Comparison of ENCODE assay signal across 12 mouse cellular contexts in the genomic region with DNA sequence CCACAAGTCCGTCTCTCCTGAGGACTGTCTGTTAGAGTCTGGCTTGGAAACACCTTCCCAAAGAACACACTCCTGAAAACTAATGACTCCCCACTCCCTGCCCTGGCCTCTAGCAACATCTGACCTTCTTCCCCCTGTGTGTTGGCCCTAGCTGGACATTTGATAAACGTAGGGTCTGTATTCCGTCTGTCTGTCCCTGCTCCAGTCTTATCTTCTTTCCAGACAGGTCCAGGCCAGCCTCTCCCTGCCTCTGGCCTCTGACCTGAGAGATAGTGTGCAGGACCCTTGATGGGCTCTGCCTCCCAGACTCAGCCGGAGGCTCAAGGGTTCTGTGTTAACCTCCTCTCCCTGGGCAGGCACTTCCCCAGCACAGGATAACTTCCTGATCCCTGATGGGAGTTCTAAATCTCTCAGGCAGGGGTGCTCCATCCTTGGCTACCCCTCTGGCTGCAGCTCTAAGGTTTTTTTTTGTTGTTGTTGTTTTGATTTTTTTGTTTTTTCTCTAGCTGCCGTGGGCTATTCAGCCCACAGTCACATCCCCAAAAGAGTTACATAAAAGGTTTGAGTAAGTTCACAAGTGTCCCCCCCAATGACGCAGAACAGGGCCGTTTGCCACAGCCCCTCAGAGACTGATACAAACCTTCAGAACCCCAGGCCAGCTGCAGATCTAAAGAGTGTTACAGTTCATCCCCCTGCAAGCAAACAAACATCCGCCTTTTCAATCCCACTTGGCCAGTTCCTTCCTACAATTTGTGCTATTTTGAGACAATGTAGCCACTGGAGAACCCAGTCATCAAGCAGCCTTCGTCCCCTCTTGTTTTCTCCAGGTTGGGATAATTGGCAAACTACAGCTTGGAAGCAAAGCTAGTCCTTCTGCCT. TPM values are rescaled to one million over a fixed set of nuclear protein-coding genes. Genes with fewer than 3 reads are reported as not detected.
DNase-seq lines count a peak whose midpoint lies in the region; ATAC-seq and TF ChIP-seq lines count a peak whose summit lies in the region.
"Had no signal": no experiment of that assay in that cellular context is flagged by ENCODE, and none has a peak within 500 bp of the region (broad histone marks: within the 10 kb centered on the region; RNA-seq: fewer than 3 reads in every experiment).

No protein-coding gene starts in this region.

- H3K4me3 ChIP-seq in layer of hippocampus, adult 2 months, result no peak overlapping the region
- no peak overlapping the region for H3K4me3 ChIP-seq in cortical plate, adult 2 months (ENCODE audit: insufficient read depth, low read length)
- H3K4me3 ChIP-seq in embryonic facial prominence, embryonic 14.5 days (ENCODE audit: low read depth, low read length), result no peak overlapping the region
- H3K4me3 ChIP-seq in intestine, embryonic 16.5 days (ENCODE audit: low read length), result no peak overlapping the region

- WGBS in embryonic facial prominence, embryonic 14.5 days, result 55% methylated on average over 9 of the region's 9 CpGs
- 35% methylated on average over 9 of the region's 9 CpGs for WGBS in intestine, embryonic 16.5 days

- H3K27me3 ChIP-seq in embryonic facial prominence, embryonic 14.5 days (replicated peaks; ENCODE audit: control insufficient read depth, insufficient read depth, low read length), result no peaks in the 10 kb centered on the region
- no peaks in the 10 kb centered on the region for H3K27me3 ChIP-seq in intestine, embryonic 16.5 days (replicated peaks; ENCODE audit: control insufficient read depth, insufficient read depth, low read length)

- no peak for ATAC-seq in embryonic facial prominence, embryonic 14.5 days (ENCODE audit: low read depth)
- no peak for ATAC-seq in intestine, embryonic 16.5 days
- no peak for ATAC-seq in erythroid progenitor cell, adult 5-6 weeks (replicated peaks; ENCODE audit: low FRiP score, poor library complexity, severe bottlenecking)

- TF ChIP-seq CTCF in layer of hippocampus, adult 2 months (conservative IDR thresholded peaks at IDR 0.05), result no peak
- TF ChIP-seq CTCF in cortical plate, adult 2 months (IDR thresholded peaks at IDR 0.05; ENCODE audit: extremely low read depth, insufficient read depth, low read length), result no peak

- no peak overlapping the region for H3K4me2 ChIP-seq in embryonic facial prominence, embryonic 14.5 days (ENCODE audit: low read depth, low read length)
- H3K4me2 ChIP-seq in intestine, embryonic 16.5 days (ENCODE audit: low read depth, low read length), result no peak overlapping the region

- H3K9ac ChIP-seq in embryonic facial prominence, embryonic 14.5 days (ENCODE audit: low read depth, low read length), result no peak overlapping the region
- no peak overlapping the region for H3K9ac ChIP-seq in intestine, embryonic 16.5 days (ENCODE audit: low read depth, low read length)

- peaks cover 10% of the 10 kb centered on the region for H3K4me1 ChIP-seq in cortical plate, adult 2 months (ENCODE audit: control insufficient read depth, insufficient read depth, low read length)
- peaks cover 10% of the 10 kb centered on the region for H3K4me1 ChIP-seq in embryonic facial prominence, embryonic 14.5 days (ENCODE audit: control insufficient read depth, insufficient read depth, low read length)
- peaks cover 14% of the 10 kb centered on the region for H3K4me1 ChIP-seq in intestine, embryonic 16.5 days (ENCODE audit: control insufficient read depth, insufficient read depth, low read length)

- H3K27ac ChIP-seq in layer of hippocampus, adult 2 months, result peak overlapping the region; percentile 69
- peak overlapping the region; percentile 56; the same call in 1 of the 2 replicates for H3K27ac ChIP-seq in cortical plate, adult 2 months (ENCODE audit: insufficient read depth, low read length)
- H3K27ac ChIP-seq in embryonic facial prominence, embryonic 14.5 days (replicated peaks; ENCODE audit: low read depth, low read length), result peak overlapping the region; percentile 63; the same call in 1 of the 2 replicates
- H3K27ac ChIP-seq in intestine, embryonic 16.5 days (ENCODE audit: low read length), result peak overlapping the region; percentile 66; the same call in 1 of the 2 replicates

- no peaks in the 10 kb centered on the region for H3K36me3 ChIP-seq in embryonic facial prominence, embryonic 14.5 days (ENCODE audit: control insufficient read depth, insufficient read depth, low read length)
- H3K36me3 ChIP-seq in intestine, embryonic 16.5 days (ENCODE audit: control insufficient read depth, insufficient read depth, low read length), result no peaks in the 10 kb centered on the region
- H3K36me3 ChIP-seq: G1E had no signal

- DNase-seq in layer of hippocampus, adult 2 months (ENCODE audit: low spot score in 2 of 2), result no peak
- no peak for DNase-seq in layer of hippocampus, adult 9-11 months
- DNase-seq in embryonic facial prominence, embryonic 14.5 days (ENCODE audit: low spot score), result no peak
- DNase-seq in embryo, embryonic 11 days, result no peak
- DNase-seq: adrenal gland, postnatal 25 days; thymus, postnatal 4 days had no signal

- no peaks in the 10 kb centered on the region for H3K9me3 ChIP-seq in embryonic facial prominence, embryonic 14.5 days (ENCODE audit: control insufficient read depth, low read length)
- no peaks in the 10 kb centered on the region for H3K9me3 ChIP-seq in intestine, embryonic 16.5 days (ENCODE audit: control insufficient read depth, low read length)

- no peak for TF ChIP-seq POLR2A in cortical plate, adult 2 months (IDR thresholded peaks at IDR 0.05; ENCODE audit: extremely low read depth, insufficient read depth, low read length)

RNA-seq across cellular contexts. Expression of a gene that starts 23.9 kb away (rescaled TPM):
- total RNA-seq in layer of hippocampus, adult 2 months (2021), result 10 to 100 TPM; 60.2 to 62.1 TPM
- 25.4 and 28.2 TPM in 2 replicates for polyA plus RNA-seq in cortical plate, adult 2 months (2012; rRNA removed)
- 8.8 and 9.2 TPM in 2 replicates for polyA plus RNA-seq in embryonic facial prominence, embryonic 14.5 days (2014; fragmentation: Nextera tagmentation; extraction: Ambion mirVana)
- 8.3 and 9.5 TPM in 2 replicates for polyA plus RNA-seq in intestine, embryonic 16.5 days (2015; fragmentation: Nextera tagmentation; extraction: Ambion mirVana)
- total RNA-seq in erythroid progenitor cell, adult 5-6 weeks (2015; ENCODE audit: low replicate concordance), result 1.8 and 2.1 TPM in 2 replicates
- total RNA-seq in erythroid progenitor cell, adult 5-6 weeks (2017; ENCODE audit: low replicate concordance), result 0.13 TPM in 1 of 2 replicates, not detected in the other
- polyA plus RNA-seq: G1E had no signal

RNA-seq across cellular contexts. Expression of a gene that starts 29.6 kb away (rescaled TPM):
- total RNA-seq in layer of hippocampus, adult 2 months (2021), result not detected
- not detected in 2 replicates for polyA plus RNA-seq in cortical plate, adult 2 months (2012; rRNA removed)
- polyA plus RNA-seq in embryonic facial prominence, embryonic 14.5 days (2014; fragmentation: Nextera tagmentation; extraction: Ambion mirVana), result 0.69 and 1.0 TPM in 2 replicates
- 0.13 and 0.28 TPM in 2 replicates for polyA plus RNA-seq in intestine, embryonic 16.5 days (2015; fragmentation: Nextera tagmentation; extraction: Ambion mirVana)
- total RNA-seq in erythroid progenitor cell, adult 5-6 weeks (2015; ENCODE audit: low replicate concordance), result not detected in 2 replicates
- total RNA-seq in erythroid progenitor cell, adult 5-6 weeks (2017; ENCODE audit: low replicate concordance), result not detected in 2 replicates
- total RNA-seq: adrenal gland, postnatal 25 days; G1E; left cerebral cortex, postnatal 25 days had no signal
- polyA plus RNA-seq: G1E; gonadal fat pad, adult 2 months had no signal
